Mouse (Mus musculus) hindbrain, embryonic 13.5 days (tissue): Measurements from ENCODE around the gene Hist1h2bh. TPM values are rescaled to one million over a fixed set of nuclear protein-coding genes. Genes with fewer than 3 reads are reported as not detected.
"Not testable (repeated sequence)": the region's sequence is repeated elsewhere in the genome, so short reads cannot be mapped to it uniquely, and the experiment has no call there.

Experiments used
- ATAC-seq: fragments of 200-750 bp; cut with Nextera tagmentation; 2 replicates; pipeline ENCODE4 v1.8.0; 2017; ENCODE audit warnings: moderate TSS enrichment; ENCODE audit not compliant: low FRiP score
- H3K27ac ChIP-seq: fragments of 300-500 bp; sonication (generic); 2 replicates; pipeline ENCODE4 v1.5.1; 2015; ENCODE audit warnings: inconsistent platforms, mild to moderate bottlenecking, moderate library complexity
- H3K27me3 ChIP-seq: fragments of 300-500 bp; sonication (generic); 2 replicates; pipeline ENCODE4 v1.6.1; 2015; ENCODE audit warnings: mild to moderate bottlenecking, inconsistent platforms
- H3K36me3 ChIP-seq: fragments of 300-500 bp; sonication (generic); 2 replicates; pipeline ENCODE4 v1.6.1; 2015; ENCODE audit warnings: mild to moderate bottlenecking, inconsistent platforms
- H3K4me1 ChIP-seq: fragments of 300-500 bp; sonication (generic); replicated peaks from 2 replicates; pipeline ENCODE4 v1.6.1; 2015; ENCODE audit warnings: inconsistent platforms
- H3K4me2 ChIP-seq: fragments of 300-500 bp; sonication (generic); 2 replicates; pipeline ENCODE4 v1.6.1; 2015; ENCODE audit warnings: inconsistent platforms, mild to moderate bottlenecking, moderate library complexity
- H3K4me3 ChIP-seq: fragments of 300-500 bp; sonication (generic); 2 replicates; pipeline ENCODE4 v1.5.1; 2015; ENCODE audit warnings: mild to moderate bottlenecking, inconsistent platforms
- H3K9ac ChIP-seq: fragments of 300-500 bp; sonication (generic); 2 replicates; pipeline ENCODE4 v1.6.1; 2015; ENCODE audit warnings: mild to moderate bottlenecking, inconsistent platforms
- H3K9me3 ChIP-seq: fragments of 300-500 bp; sonication (generic); 2 replicates; pipeline ENCODE4 v1.6.1; 2016; ENCODE audit warnings: inconsistent platforms
- WGBS: fragments of 180-500 bp; shearing (Covaris S2); methylation state at CpG from one replicate; pipeline ENCODE4 v1.1.7; 2015; 5-methylcytosine and 5-hydroxymethylcytosine counted together
- polyA plus RNA-seq: library from polyadenylated mRNA; unstranded; fragments of >200 nt; fragmentation: Nextera tagmentation; extraction: Ambion mirVana; gene quantifications from 2 replicates; pipeline ENCODE4 v1.2.1, GENCODE M21; 2015

Hist1h2bh gene
- polyA plus RNA-seq, 1 experiment from 2014 or later, result 0.29 TPM

DNA sequence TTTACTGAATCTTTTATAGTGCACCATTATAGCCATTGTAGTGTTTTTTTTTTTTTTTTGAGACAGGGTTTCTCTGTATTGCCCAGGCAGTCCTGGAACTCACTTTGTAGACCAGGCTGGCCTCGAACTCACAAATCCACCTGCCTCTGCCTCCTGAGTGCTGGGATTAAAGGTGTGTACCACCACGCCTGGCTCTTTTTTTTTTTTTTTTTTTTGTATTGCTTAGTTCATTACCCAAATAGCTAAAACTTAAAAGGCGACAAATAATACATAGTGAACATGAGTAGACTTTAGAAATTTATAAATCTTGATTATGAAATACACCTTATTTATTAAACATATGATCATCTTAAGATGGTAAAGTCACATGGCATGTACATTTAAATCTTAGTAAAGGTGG, 1.7 kb downstream of the Hist1h2bh start:
- Histone ChIP-seq H3K9me3 (no peaks in the 10 kb centered on the region), H3K36me3 (no peaks in the 10 kb centered on the region), H3K27me3 (no peaks in the 10 kb centered on the region), H3K9ac (no peak overlapping the region), H3K4me3 (no peak overlapping the region), H3K4me1 (peaks cover 14% of the 10 kb centered on the region), H3K4me2 (no peak overlapping the region), H3K27ac (no peak overlapping the region)
- no peak for ATAC-seq
- 97% methylated on average over 3 of the region's 3 CpGs for WGBS

- not testable (repeated sequence) for H3K27ac ChIP-seq, H3K27me3 ChIP-seq, ATAC-seq, H3K9me3 ChIP-seq, H3K4me2 ChIP-seq, H3K9ac ChIP-seq, H3K36me3 ChIP-seq, H3K4me3 ChIP-seq
- H3K4me1 ChIP-seq, result peaks cover 20% of the 10 kb centered on the region
- 64% methylated on average over 1 of the region's 1 CpGs for WGBS
Measured at GRCm38 (mm10) chr13:23539821-23540220, 3.4 kb downstream of the Hist1h2bh start.

DNA sequence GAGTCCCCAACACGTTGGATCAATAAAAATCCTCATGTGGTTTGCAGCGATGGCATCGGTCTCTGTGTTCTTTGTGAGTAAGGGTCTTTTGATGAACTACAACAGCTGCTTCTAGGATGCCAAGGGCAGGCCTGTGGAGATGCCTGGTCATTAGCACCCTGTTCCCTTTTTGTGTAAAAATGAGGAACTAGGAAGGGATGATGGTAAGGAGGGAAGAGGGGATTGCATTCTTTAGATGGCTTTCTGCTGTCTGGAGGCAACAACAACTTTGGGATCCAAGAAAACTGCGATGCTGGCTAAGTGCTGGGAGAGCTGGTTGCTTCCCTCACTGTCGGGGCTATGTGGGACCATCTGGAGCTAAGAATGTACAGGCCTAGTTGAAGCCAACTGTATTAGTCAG, 4.9 kb downstream of the Hist1h2bh start:
- H3K27ac ChIP-seq, result no peak overlapping the region
- no peaks in the 10 kb centered on the region for H3K27me3 ChIP-seq
- WGBS, result 75% methylated on average over 5 of the region's 5 CpGs
- peaks cover 31% of the 10 kb centered on the region for H3K4me1 ChIP-seq
- no peak overlapping the region for H3K9ac ChIP-seq
- no peaks in the 10 kb centered on the region for H3K9me3 ChIP-seq
- H3K4me2 ChIP-seq, result no peak overlapping the region
- H3K36me3 ChIP-seq, result no peaks in the 10 kb centered on the region
- no peak overlapping the region for H3K4me3 ChIP-seq
- ATAC-seq, result no peak

- 87% methylated on average over 3 of the region's 3 CpGs for WGBS
- no peaks in the 10 kb centered on the region for H3K27me3 ChIP-seq
- peaks cover 36% of the 10 kb centered on the region for H3K4me1 ChIP-seq
- H3K4me2 ChIP-seq, result peak overlapping the region; percentile 74
- H3K27ac ChIP-seq, result no peak overlapping the region
- no peaks in the 10 kb centered on the region for H3K36me3 ChIP-seq
- H3K9me3 ChIP-seq, result no peaks in the 10 kb centered on the region
- no peak for ATAC-seq
- no peak overlapping the region for H3K9ac ChIP-seq
- H3K4me3 ChIP-seq, result no peak overlapping the region
Measured at GRCm38 (mm10) chr13:23537006-23537710, 6.0 kb downstream of the Hist1h2bh start.

- H3K27ac ChIP-seq, result no peak overlapping the region
- no peaks in the 10 kb centered on the region for H3K27me3 ChIP-seq
- no peak for ATAC-seq
- peaks cover 39% of the 10 kb centered on the region for H3K4me1 ChIP-seq
- WGBS, result 23% methylated on average over 7 of the region's 7 CpGs
- H3K4me3 ChIP-seq, result peak overlapping the region; percentile 51
- H3K4me2 ChIP-seq, result peak overlapping the region; percentile 74
- peak overlapping the region; percentile 43; the same call in 1 of the 2 replicates for H3K9ac ChIP-seq
- H3K9me3 ChIP-seq, result no peaks in the 10 kb centered on the region
- H3K36me3 ChIP-seq, result no peaks in the 10 kb centered on the region
Measured at GRCm38 (mm10) chr13:23536076-23536822, 6.9 kb downstream of the Hist1h2bh start.

DNA sequence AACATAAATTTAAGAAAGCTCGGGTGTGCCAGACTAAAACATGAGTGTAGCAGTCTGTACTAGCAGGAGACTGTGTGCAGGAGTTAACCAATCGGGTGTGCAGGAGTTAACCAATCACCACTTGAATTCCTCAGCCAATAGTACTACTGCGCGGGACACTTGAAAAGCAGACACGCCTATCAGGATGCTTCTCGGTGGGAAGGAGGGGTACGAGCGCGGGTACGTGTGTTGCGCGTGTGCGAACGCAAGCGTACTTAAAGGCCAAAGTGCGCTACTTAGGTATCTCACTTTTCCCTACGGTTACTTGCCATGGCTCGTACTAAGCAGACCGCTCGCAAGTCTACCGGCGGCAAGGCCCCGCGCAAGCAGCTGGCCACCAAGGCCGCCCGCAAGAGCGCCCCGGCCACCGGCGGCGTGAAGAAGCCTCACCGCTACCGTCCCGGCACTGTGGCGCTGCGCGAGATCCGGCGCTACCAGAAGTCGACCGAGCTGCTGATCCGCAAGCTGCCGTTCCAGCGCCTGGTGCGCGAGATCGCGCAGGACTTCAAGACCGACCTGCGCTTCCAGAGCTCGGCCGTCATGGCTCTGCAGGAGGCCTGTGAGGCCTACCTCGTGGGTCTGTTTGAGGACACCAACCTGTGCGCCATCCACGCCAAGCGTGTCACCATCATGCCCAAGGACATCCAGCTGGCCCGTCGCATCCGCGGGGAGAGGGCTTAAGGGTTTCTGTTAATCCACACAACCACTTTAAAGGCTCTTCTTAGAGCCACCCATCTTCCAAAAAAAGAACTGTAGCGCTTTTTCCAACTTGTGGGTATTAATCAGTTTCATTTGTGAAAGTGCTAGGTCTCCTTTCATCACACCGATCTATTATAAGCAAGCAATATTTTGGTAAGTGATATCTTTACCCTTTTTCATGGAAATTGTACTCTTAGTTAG, 7.8 kb downstream of the Hist1h2bh start, which contains the start of gene Hist1h3g:
TSS of gene Hist1h3g (plus strand) at position 286 of the 939 bp plus-strand sequence.
- peak within 1 kb of the TSS; percentile 69 for H3K27ac ChIP-seq
- peaks cover 39% of the 10 kb centered on the region for H3K4me1 ChIP-seq
- not testable (repeated sequence) for H3K36me3 ChIP-seq, H3K27me3 ChIP-seq, H3K9me3 ChIP-seq
- WGBS, result under 1% methylated on average over 54 of the region's 62 CpGs
- peak within 1 kb of the TSS; percentile 51 for H3K4me3 ChIP-seq
- H3K4me2 ChIP-seq, result peak within 1 kb of the TSS; percentile 74
- H3K9ac ChIP-seq, result peak within 1 kb of the TSS; percentile 64
- peak; percentile 90 for ATAC-seq

DNA sequence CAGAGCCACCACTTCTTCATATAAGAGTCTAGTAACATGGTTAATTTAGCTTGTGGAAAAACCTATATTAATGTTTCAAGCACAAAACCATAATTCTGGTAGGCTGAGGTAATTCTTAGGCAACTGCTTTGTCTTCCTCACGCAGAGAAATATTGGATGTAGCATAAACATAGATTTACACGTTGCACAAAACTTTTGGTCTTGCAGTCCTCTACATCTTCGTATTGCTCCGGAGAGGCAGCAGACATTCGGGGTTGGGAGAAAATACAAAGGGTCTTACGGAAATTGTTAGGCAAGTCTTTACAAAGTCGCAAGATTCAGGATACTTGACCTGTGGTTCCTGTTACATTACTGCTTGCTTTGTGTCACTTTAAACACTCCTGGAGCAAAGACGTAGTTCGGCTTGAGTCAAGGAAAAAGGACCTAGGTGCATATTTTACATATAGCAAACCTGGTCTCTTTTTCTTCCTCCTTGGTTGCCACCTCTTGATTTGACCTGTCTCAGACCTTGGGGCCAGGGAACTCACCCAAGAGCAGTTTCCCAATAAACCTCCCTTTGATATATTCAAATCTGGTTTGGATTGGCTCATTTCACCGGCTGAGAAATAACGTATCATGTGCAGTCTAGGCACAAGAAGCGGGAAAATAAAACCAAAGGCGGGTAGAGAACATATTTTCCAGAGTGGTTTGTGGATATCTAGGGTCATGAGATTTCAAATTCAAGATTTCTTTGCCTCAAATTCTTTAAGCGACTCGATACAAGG, 8.6 kb downstream of the Hist1h2bh start:
- ATAC-seq, result no peak
- H3K9me3 ChIP-seq, result no peaks in the 10 kb centered on the region
- no peaks in the 10 kb centered on the region for H3K36me3 ChIP-seq
- peak overlapping the region; percentile 69 for H3K27ac ChIP-seq
- peak overlapping the region; percentile 60 for H3K9ac ChIP-seq
- H3K4me2 ChIP-seq, result peak overlapping the region; percentile 74
- whole genome bisulfite sequencing, result under 1% methylated on average over 15 of the region's 15 CpGs
- H3K4me1 ChIP-seq, result peaks cover 39% of the 10 kb centered on the region
- H3K4me3 ChIP-seq, result peak overlapping the region; percentile 51
- H3K27me3 ChIP-seq, result no peaks in the 10 kb centered on the region

- not testable (repeated sequence) for H3K27me3 ChIP-seq, H3K36me3 ChIP-seq, H3K9me3 ChIP-seq
- peak within 1 kb of the TSS; percentile 96 for H3K27ac ChIP-seq
- H3K4me3 ChIP-seq, result peak within 1 kb of the TSS; percentile 51
- H3K9ac ChIP-seq, result peak within 1 kb of the TSS; percentile 60
- H3K4me2 ChIP-seq, result peak within 1 kb of the TSS; percentile 74
- 0 out of 2 replicates have a peak, but pooled peaks have one; percentile 23 for ATAC-seq
- H3K4me1 ChIP-seq, result peaks cover 44% of the 10 kb centered on the region
- under 1% methylated on average over 26 of the region's 53 CpGs for WGBS
Measured at GRCm38 (mm10) chr13:23533560-23534367, 9.4 kb downstream of the Hist1h2bh start, which contains the start of gene Hist1h2af. Hist1h2af (plus strand) TSS chr13:23533906.

GRCm38 (mm10) chr13:23532262-23533075, 10.7 kb downstream of the Hist1h2bh start:
- Histone ChIP-seq H3K36me3 (no peaks in the 10 kb centered on the region), H3K27ac (peak overlapping the region; percentile 96), H3K9ac (peak overlapping the region; percentile 83), H3K4me2 (peak overlapping the region; percentile 74), H3K9me3 (no peaks in the 10 kb centered on the region), H3K27me3 (no peaks in the 10 kb centered on the region), H3K4me3 (peak overlapping the region; percentile 51), H3K4me1 (peaks cover 49% of the 10 kb centered on the region)
- ATAC-seq, result no peak
- 28% methylated on average over 9 of the region's 9 CpGs for WGBS
